Comparison of ENCODE assay signal across 22 mouse cellular contexts in genomic region chr1:73593653-73594385, GRCm38 (mm10).
DNase-seq lines count a peak whose midpoint lies in the region; ATAC-seq lines count a peak whose summit lies in the region.
"Had no signal": no experiment of that assay in that cellular context is flagged by ENCODE, and none has a peak within 500 bp of the region (broad histone marks: within the 10 kb centered on the region; RNA-seq: fewer than 3 reads in every experiment).

No protein-coding gene starts in this region.

- 50% methylated on average over 9 of the region's 9 CpGs for WGBS in embryonic facial prominence, embryonic 13.5 days
- WGBS in embryonic facial prominence, embryonic 10.5 days: 87% methylated on average over 9 of the region's 9 CpGs
- 54% methylated on average over 9 of the region's 9 CpGs for WGBS in limb, embryonic 15.5 days
- 88% methylated on average over 9 of the region's 9 CpGs for WGBS in forebrain, embryonic 13.5 days

- no peak overlapping the region for H3K9ac ChIP-seq in embryonic facial prominence, embryonic 13.5 days
- H3K9ac ChIP-seq in limb, embryonic 15.5 days: no peak overlapping the region
- H3K9ac ChIP-seq in forebrain, embryonic 13.5 days: no peak overlapping the region
- H3K9ac ChIP-seq: heart, embryonic 15.5 days; liver, embryonic 13.5 days; neural tube, embryonic 15.5 days had no signal

- H3K27me3 ChIP-seq in embryonic facial prominence, embryonic 13.5 days: no peaks in the 10 kb centered on the region
- H3K27me3 ChIP-seq in embryonic facial prominence, embryonic 10.5 days (replicated peaks; ENCODE audit: low read depth, poor library complexity, severe bottlenecking): no peaks in the 10 kb centered on the region
- no peaks in the 10 kb centered on the region for H3K27me3 ChIP-seq in limb, embryonic 15.5 days
- H3K27me3 ChIP-seq in forebrain, embryonic 13.5 days: no peaks in the 10 kb centered on the region
- H3K27me3 ChIP-seq: heart, embryonic 15.5 days; liver, embryonic 13.5 days; neural tube, embryonic 15.5 days had no signal

- no peak overlapping the region for H3K4me3 ChIP-seq in embryonic facial prominence, embryonic 13.5 days
- no peak overlapping the region for H3K4me3 ChIP-seq in embryonic facial prominence, embryonic 10.5 days
- no peak overlapping the region for H3K4me3 ChIP-seq in limb, embryonic 15.5 days
- no peak overlapping the region for H3K4me3 ChIP-seq in forebrain, embryonic 13.5 days
- H3K4me3 ChIP-seq: forebrain, embryonic 10.5 days; heart, adult 2 months; heart, embryonic 15.5 days; liver, embryonic 13.5 days; myocyte; neural tube, embryonic 15.5 days had no signal

- H3K27ac ChIP-seq in embryonic facial prominence, embryonic 13.5 days: peak overlapping the region; percentile 55
- H3K27ac ChIP-seq in embryonic facial prominence, embryonic 10.5 days (replicated peaks): no peak overlapping the region
- peak overlapping the region; percentile 40; the same call in 1 of the 2 replicates for H3K27ac ChIP-seq in limb, embryonic 15.5 days
- H3K27ac ChIP-seq in forebrain, embryonic 13.5 days: no peak overlapping the region
- H3K27ac ChIP-seq: forebrain, embryonic 10.5 days; heart, adult 2 months; heart, embryonic 15.5 days; hindbrain, postnatal 0 days; liver, embryonic 13.5 days; neural tube, embryonic 15.5 days had no signal

- ATAC-seq in embryonic facial prominence, embryonic 13.5 days (ENCODE audit: insufficient number of reproducible peaks, insufficient read depth, low FRiP score, low TSS enrichment, low read depth): no peak
- ATAC-seq in limb, embryonic 15.5 days (ENCODE audit: insufficient number of reproducible peaks, low FRiP score, low TSS enrichment, low read depth): no peak
- no peak for ATAC-seq in forebrain, embryonic 13.5 days
- ATAC-seq: CD4-positive, CD25-positive, alpha-beta regulatory T cell, adult 4 months; hindbrain, postnatal 0 days; lung, postnatal 0 days had no signal

- H3K4me2 ChIP-seq in embryonic facial prominence, embryonic 13.5 days: no peak overlapping the region
- H3K4me2 ChIP-seq in limb, embryonic 15.5 days: no peak overlapping the region
- H3K4me2 ChIP-seq in forebrain, embryonic 13.5 days: no peak overlapping the region
- H3K4me2 ChIP-seq: heart, embryonic 15.5 days; liver, embryonic 13.5 days; neural tube, embryonic 15.5 days had no signal

- H3K4me1 ChIP-seq in embryonic facial prominence, embryonic 13.5 days: peaks cover 14% of the 10 kb centered on the region
- H3K4me1 ChIP-seq in embryonic facial prominence, embryonic 10.5 days: peaks cover 6% of the 10 kb centered on the region
- H3K4me1 ChIP-seq in limb, embryonic 15.5 days: peaks cover 6% of the 10 kb centered on the region; the same call in 1 of the 2 replicates
- H3K4me1 ChIP-seq in forebrain, embryonic 13.5 days: peaks cover 6% of the 10 kb centered on the region
- H3K4me1 ChIP-seq: heart, embryonic 15.5 days; liver, embryonic 13.5 days; neural tube, embryonic 15.5 days had no signal

- H3K9me3 ChIP-seq in embryonic facial prominence, embryonic 13.5 days: no peaks in the 10 kb centered on the region
- H3K9me3 ChIP-seq in embryonic facial prominence, embryonic 10.5 days: no peaks in the 10 kb centered on the region
- H3K9me3 ChIP-seq in limb, embryonic 15.5 days: no peaks in the 10 kb centered on the region
- H3K9me3 ChIP-seq in forebrain, embryonic 13.5 days (replicated peaks): no peaks in the 10 kb centered on the region
- H3K9me3 ChIP-seq: forebrain, embryonic 10.5 days; G1E; heart, embryonic 15.5 days; liver, embryonic 13.5 days; neural tube, embryonic 15.5 days had no signal

- no peak for DNase-seq in embryonic facial prominence, embryonic 10.5 days (ENCODE audit: low spot score)
- peak; percentile 14 to 71 for DNase-seq in layer of hippocampus, adult 18-20 months (ENCODE audit: low spot score in 2 of 2)
- DNase-seq in layer of hippocampus, postnatal 10 days (ENCODE audit: low spot score in 2 of 2): no peak
- DNase-seq in brain, adult 2 months (ENCODE audit: low read depth, low spot score): peak; percentile 71
- DNase-seq in cerebellum, adult 8-10 months: no peak
- DNase-seq: adrenal gland, postnatal 36 days; cerebellum, postnatal 25 days; gastrocnemius, postnatal 10 days; heart, adult 2 months; liver, embryonic 13.5 days; midbrain, embryonic 14.5 days had no signal

- no peaks in the 10 kb centered on the region for H3K36me3 ChIP-seq in embryonic facial prominence, embryonic 13.5 days
- H3K36me3 ChIP-seq in embryonic facial prominence, embryonic 10.5 days (replicated peaks): no peaks in the 10 kb centered on the region
- H3K36me3 ChIP-seq in limb, embryonic 15.5 days: no peaks in the 10 kb centered on the region
- no peaks in the 10 kb centered on the region for H3K36me3 ChIP-seq in forebrain, embryonic 13.5 days (ENCODE audit: poor library complexity, severe bottlenecking)
- H3K36me3 ChIP-seq: forebrain, embryonic 10.5 days; G1E; heart, embryonic 15.5 days; liver, embryonic 13.5 days; neural tube, embryonic 15.5 days had no signal

Comparison
In these comparisons a context has a peak if more than half of its experiments do, and no peak if none do; other contexts are left out.
1. H3K27ac ChIP-seq: peak in embryonic facial prominence, embryonic 13.5 days (single experiment) and limb, embryonic 15.5 days (single experiment); none in embryonic facial prominence, embryonic 10.5 days (single experiment) and forebrain, embryonic 13.5 days (single experiment).
2. DNase-seq: peak in layer of hippocampus, adult 18-20 months (2 of 2) and brain, adult 2 months (single experiment); none in embryonic facial prominence, embryonic 10.5 days (single experiment), layer of hippocampus, postnatal 10 days (0 of 2) and cerebellum, adult 8-10 months (single experiment).